In genomic region chr1:91453932-91454331, GRCm38 (mm10) we compare ENCODE assay signal across 16 mouse cellular contexts. TPM values are rescaled to one million over a fixed set of nuclear protein-coding genes. Genes with fewer than 3 reads are reported as not detected.
DNase-seq lines count a peak whose midpoint lies in the region; ATAC-seq and TF ChIP-seq lines count a peak whose summit lies in the region.
"Had no signal": no experiment of that assay in that cellular context is flagged by ENCODE, and none has a peak within 500 bp of the region (broad histone marks: within the 10 kb centered on the region; RNA-seq: fewer than 3 reads in every experiment).

No protein-coding gene starts in this region.

- 84% methylated on average over 9 of the region's 9 CpGs for WGBS in liver, embryonic 11.5 days
- 28% methylated on average over 9 of the region's 9 CpGs for WGBS in intestine, postnatal 0 days
- WGBS in small intestine, adult 2 months: 24% methylated on average over 9 of the region's 9 CpGs

- ATAC-seq in liver, embryonic 11.5 days (replicated peaks; ENCODE audit: low FRiP score): no peak
- no peak for ATAC-seq in intestine, postnatal 0 days
- ATAC-seq: forebrain, postnatal 0 days had no signal

- no peak overlapping the region for H3K27ac ChIP-seq in liver, embryonic 11.5 days (ENCODE audit: low read depth, low read length)
- H3K27ac ChIP-seq in intestine, postnatal 0 days (ENCODE audit: low read depth, low read length): peak overlapping the region; percentile 97
- H3K27ac ChIP-seq in small intestine, adult 2 months (ENCODE audit: insufficient read depth, low read depth, low read length): peak overlapping the region; percentile 100
- no peak overlapping the region for H3K27ac ChIP-seq in layer of hippocampus, adult 2 months
- H3K27ac ChIP-seq: hindbrain, embryonic 12.5 days had no signal

- H3K9ac ChIP-seq in liver, embryonic 11.5 days (ENCODE audit: low read depth, low read length): no peak overlapping the region
- H3K9ac ChIP-seq in intestine, postnatal 0 days (ENCODE audit: low read depth, low read length): no peak overlapping the region
- H3K9ac ChIP-seq: forebrain, postnatal 0 days; hindbrain, embryonic 12.5 days; kidney, embryonic 15.5 days had no signal

- H3K9me3 ChIP-seq in liver, embryonic 11.5 days (ENCODE audit: control insufficient read depth, low read length): no peaks in the 10 kb centered on the region
- H3K9me3 ChIP-seq in intestine, postnatal 0 days (ENCODE audit: control insufficient read depth): no peaks in the 10 kb centered on the region
- H3K9me3 ChIP-seq: heart, embryonic 12.5 days; hindbrain, embryonic 12.5 days; kidney, embryonic 15.5 days; megakaryocyte, embryonic 14.5 days had no signal

- TF ChIP-seq CTCF in intestine, postnatal 0 days (IDR thresholded peaks at IDR 0.05; ENCODE audit: low read depth): no peak
- no peak for TF ChIP-seq CTCF in small intestine, adult 2 months (IDR thresholded peaks at IDR 0.05; ENCODE audit: extremely low read depth, insufficient read length, insufficient replicate concordance, low read depth, low read length)
- TF ChIP-seq CTCF in layer of hippocampus, adult 2 months (conservative IDR thresholded peaks at IDR 0.05): no peak

- H3K27me3 ChIP-seq in liver, embryonic 11.5 days (replicated peaks; ENCODE audit: control insufficient read depth, insufficient read depth, low read length): no peaks in the 10 kb centered on the region
- no peaks in the 10 kb centered on the region for H3K27me3 ChIP-seq in intestine, postnatal 0 days (replicated peaks; ENCODE audit: control insufficient read depth, insufficient read depth, low read length)
- H3K27me3 ChIP-seq in small intestine, adult 2 months (ENCODE audit: control insufficient read depth, insufficient read depth, low read length): no peaks in the 10 kb centered on the region
- H3K27me3 ChIP-seq: heart, embryonic 12.5 days; kidney, embryonic 15.5 days had no signal

- DNase-seq in liver: peak; percentile 47
- DNase-seq in liver, embryonic 11.5 days (ENCODE audit: low spot score): no peak
- DNase-seq in c-Kit-positive CD71-positive TER-119-negative erythroid progenitor cells, embryonic 14.5 days (ENCODE audit: low read depth): peak; percentile 61
- no peak for DNase-seq in layer of hippocampus, adult 2 months (ENCODE audit: low spot score in 2 of 2)
- DNase-seq in natural killer cell, adult 2 months (ENCODE audit: low spot score in 2 of 2): no peak
- DNase-seq: adrenal gland, adult 2 months; forebrain, postnatal 0 days; gastrocnemius, postnatal 14 days; layer of hippocampus, adult 9-11 months; left cerebral cortex, postnatal 4 days had no signal

- peaks cover 41% of the 10 kb centered on the region for H3K4me1 ChIP-seq in liver, embryonic 11.5 days (replicated peaks; ENCODE audit: control insufficient read depth, insufficient read depth, low read length)
- peaks cover 26% of the 10 kb centered on the region for H3K4me1 ChIP-seq in intestine, postnatal 0 days (replicated peaks; ENCODE audit: control insufficient read depth, insufficient read depth, low read length)
- peaks cover 59% of the 10 kb centered on the region for H3K4me1 ChIP-seq in small intestine, adult 2 months (ENCODE audit: control insufficient read depth, insufficient read depth, insufficient read length, low read length)

- H3K4me2 ChIP-seq in liver, embryonic 11.5 days: no peak overlapping the region
- peak overlapping the region; percentile 76 for H3K4me2 ChIP-seq in intestine, postnatal 0 days (replicated peaks; ENCODE audit: low read depth)
- H3K4me2 ChIP-seq: heart, embryonic 12.5 days; hindbrain, embryonic 12.5 days; kidney, embryonic 15.5 days had no signal

- no peaks in the 10 kb centered on the region for H3K36me3 ChIP-seq in liver, embryonic 11.5 days (ENCODE audit: control insufficient read depth, insufficient read depth, low read length)
- peaks cover 15% of the 10 kb centered on the region for H3K36me3 ChIP-seq in intestine, postnatal 0 days (ENCODE audit: control insufficient read depth, insufficient read depth)
- H3K36me3 ChIP-seq in small intestine, adult 2 months (ENCODE audit: control insufficient read depth, insufficient read depth, low read length): peaks cover 10% of the 10 kb centered on the region
- H3K36me3 ChIP-seq: heart, embryonic 12.5 days had no signal

- TF ChIP-seq POLR2A in small intestine, adult 2 months (IDR thresholded peaks at IDR 0.05; ENCODE audit: low read depth, low read length): no peak

- H3K4me3 ChIP-seq in liver, embryonic 11.5 days (ENCODE audit: low read depth, low read length): no peak overlapping the region
- H3K4me3 ChIP-seq in intestine, postnatal 0 days (ENCODE audit: low read depth, low read length): no peak overlapping the region
- no peak overlapping the region for H3K4me3 ChIP-seq in small intestine, adult 2 months (ENCODE audit: low read depth, low read length)
- no peak overlapping the region for H3K4me3 ChIP-seq in layer of hippocampus, adult 2 months
- H3K4me3 ChIP-seq: heart, embryonic 12.5 days; hindbrain, embryonic 12.5 days; kidney, embryonic 15.5 days; megakaryocyte, embryonic 14.5 days had no signal

RNA-seq across cellular contexts. Expression of gene Per2, which starts 5.2 kb away (rescaled TPM):
- polyA plus RNA-seq in liver, embryonic 11.5 days (2014; fragmentation: Nextera tagmentation; extraction: Ambion mirVana): 4.5 and 6.8 TPM in 2 replicates
- polyA plus RNA-seq in intestine, postnatal 0 days (2015; fragmentation: Nextera tagmentation; extraction: Ambion mirVana): 7.2 and 7.9 TPM in 2 replicates
- polyA plus RNA-seq in small intestine, adult 2 months (2012; rRNA removed): 4.1 and 5.2 TPM in 2 replicates
- total RNA-seq in layer of hippocampus, adult 2 months (2021): 10 to 100 TPM; 21.2 to 27.5 TPM

RNA-seq across cellular contexts. Expression of gene Hes6, which starts 40.1 kb away (rescaled TPM):
- 50.8 and 51.8 TPM in 2 replicates for polyA plus RNA-seq in liver, embryonic 11.5 days (2014; fragmentation: Nextera tagmentation; extraction: Ambion mirVana)
- 84.1 and 84.8 TPM in 2 replicates for polyA plus RNA-seq in intestine, postnatal 0 days (2015; fragmentation: Nextera tagmentation; extraction: Ambion mirVana)
- polyA plus RNA-seq in small intestine, adult 2 months (2012; rRNA removed): 78.8 and 113 TPM in 2 replicates
- 10 to 100 TPM; 15.4 to 15.7 TPM for total RNA-seq in layer of hippocampus, adult 2 months (2021)

RNA-seq across cellular contexts. Expression of gene Traf3ip1, which starts 40.5 kb away (rescaled TPM):
- polyA plus RNA-seq in liver, embryonic 11.5 days (2014; fragmentation: Nextera tagmentation; extraction: Ambion mirVana): 4.4 TPM in 2 replicates
- polyA plus RNA-seq in intestine, postnatal 0 days (2015; fragmentation: Nextera tagmentation; extraction: Ambion mirVana): 3.3 and 3.7 TPM in 2 replicates
- polyA plus RNA-seq in small intestine, adult 2 months (2012; rRNA removed): 2.0 and 3.7 TPM in 2 replicates
- 10 to 100 TPM; 11.0 to 13.6 TPM for total RNA-seq in layer of hippocampus, adult 2 months (2021)

RNA-seq across cellular contexts. Expression of gene Ilkap, which starts 55.3 kb away (rescaled TPM):
- 159 and 168 TPM in 2 replicates for polyA plus RNA-seq in liver, embryonic 11.5 days (2014; fragmentation: Nextera tagmentation; extraction: Ambion mirVana)
- 51.2 TPM in 2 replicates for polyA plus RNA-seq in intestine, postnatal 0 days (2015; fragmentation: Nextera tagmentation; extraction: Ambion mirVana)
- 17.9 and 34.6 TPM in 2 replicates for polyA plus RNA-seq in small intestine, adult 2 months (2012; rRNA removed)
- 10 to 100 TPM; 66.6 to 67.9 TPM for total RNA-seq in layer of hippocampus, adult 2 months (2021)

Comparison
In these comparisons a context has a peak if more than half of its experiments do, and no peak if none do; other contexts are left out.
1. DNase-seq: peak in liver (single experiment) and c-Kit-positive CD71-positive TER-119-negative erythroid progenitor cells, embryonic 14.5 days (single experiment); none in liver, embryonic 11.5 days (single experiment), layer of hippocampus, adult 2 months (0 of 2) and natural killer cell, adult 2 months (0 of 2).
2. H3K27ac ChIP-seq: peak in intestine, postnatal 0 days (single experiment) and small intestine, adult 2 months (single experiment); none in liver, embryonic 11.5 days (single experiment) and layer of hippocampus, adult 2 months (single experiment).